Mouse (Mus musculus) spleen, adult 18-20 months (tissue): ENCODE results near the gene Helz.
A peak's percentile ranks its signal among the peaks of the same experiment; 100 is the strongest.
"Not testable (repeated sequence)": the region's sequence is repeated elsewhere in the genome, so short reads cannot be mapped to it uniquely, and the experiment has no call there.

Source experiments
- DNase-seq, 2 experiments: peaks; one replicate each; pipeline ENCODE4 v3.0.0; 2022; ENCODE audit warnings: mixed read lengths in 2 of 2

Helz gene

GRCm38 (mm10) chr11:107548204-107548975, 660 bp downstream of the Helz start:
- DNase-seq, result peak; percentile 13 to 21

- DNase-seq, result no peak
Measured at GRCm38 (mm10) chr11:107559874-107560273, 12.1 kb downstream of the Helz start.

GRCm38 (mm10) chr11:107567431-107567830, 19.7 kb downstream of the Helz start:
- DNase-seq, result no peak

GRCm38 (mm10) chr11:107568466-107568995, 20.8 kb downstream of the Helz start:
- DNase-seq, result no peak

GRCm38 (mm10) chr11:107570891-107571290, 23.2 kb downstream of the Helz start:
- DNase-seq, result not testable (repeated sequence)

- DNase-seq, result no peak
Measured at GRCm38 (mm10) chr11:107571318-107571717, 23.6 kb downstream of the Helz start.

GRCm38 (mm10) chr11:107572551-107572950, 24.8 kb downstream of the Helz start:
- DNase-seq, result no peak

- DNase-seq, result no peak
Measured at GRCm38 (mm10) chr11:107573061-107573692, 25.4 kb downstream of the Helz start.

GRCm38 (mm10) chr11:107573847-107574246, 26.1 kb downstream of the Helz start:
- no peak for DNase-seq

- no peak for DNase-seq
Measured at GRCm38 (mm10) chr11:107574811-107575705, 27.3 kb downstream of the Helz start.

GRCm38 (mm10) chr11:107576186-107576585, 28.5 kb downstream of the Helz start:
- DNase-seq, result no peak

GRCm38 (mm10) chr11:107577400-107577799, 29.7 kb downstream of the Helz start:
- no peak for DNase-seq

GRCm38 (mm10) chr11:107578226-107578625, 30.5 kb downstream of the Helz start:
- no peak for DNase-seq

- no peak for DNase-seq
Measured at GRCm38 (mm10) chr11:107580786-107581185, 33.1 kb downstream of the Helz start.

GRCm38 (mm10) chr11:107584660-107585451, 37.1 kb downstream of the Helz start:
- no peak for DNase-seq

GRCm38 (mm10) chr11:107586129-107586528, 38.4 kb downstream of the Helz start:
- not testable (repeated sequence) for DNase-seq

- DNase-seq, result no peak
Measured at GRCm38 (mm10) chr11:107587141-107587540, 39.4 kb downstream of the Helz start.

GRCm38 (mm10) chr11:107592575-107592974, 44.8 kb downstream of the Helz start:
- DNase-seq, result no peak

GRCm38 (mm10) chr11:107597381-107597780, 49.7 kb downstream of the Helz start:
- no peak for DNase-seq

- DNase-seq, result no peak
Measured at GRCm38 (mm10) chr11:107605694-107606093, 58.0 kb downstream of the Helz start.

- DNase-seq, result no peak
Measured at GRCm38 (mm10) chr11:107613906-107614305, 66.2 kb downstream of the Helz start.

GRCm38 (mm10) chr11:107615696-107616095, 68.0 kb downstream of the Helz start:
- no peak for DNase-seq
